Mouse (Mus musculus): ENCODE measurements at regions not wholly inside any gene's neighbourhood (a gene's known extent, or its start where the extent isn't known, plus 50 kb on each side); places are given as distances from the start of the nearest gene placed in this dataset.
"Not testable (repeated sequence)": the region's sequence is repeated elsewhere in the genome, so short reads cannot be mapped to it uniquely, and the experiment has no call there.

DNA sequence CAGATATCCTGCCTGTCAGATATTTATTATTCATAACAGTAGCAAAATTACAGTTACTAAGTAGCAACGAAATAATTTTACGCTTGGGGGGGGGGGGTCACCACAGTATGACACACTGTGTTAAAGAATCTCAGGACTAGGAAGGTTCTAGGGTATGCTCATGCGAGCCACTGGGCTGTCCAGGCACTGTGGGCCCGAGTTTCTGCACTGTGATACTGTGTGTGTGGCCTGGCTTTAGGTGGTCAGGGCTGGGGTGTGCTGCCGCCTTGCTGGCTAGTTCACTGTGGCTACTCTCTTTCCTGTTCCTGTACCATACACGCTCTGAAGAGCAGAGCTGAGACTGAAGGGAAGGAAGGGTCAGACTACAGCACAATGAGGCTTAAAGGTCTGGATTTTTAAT, 116.3 kb downstream of the Pmp22 start:
- no peak overlapping the region for H3K4me2 ChIP-seq (replicated peaks; ENCODE audit: low read depth, low read length, severe bottlenecking)
- no peak for ATAC-seq (ENCODE audit: low FRiP score, low read depth)

DNA sequence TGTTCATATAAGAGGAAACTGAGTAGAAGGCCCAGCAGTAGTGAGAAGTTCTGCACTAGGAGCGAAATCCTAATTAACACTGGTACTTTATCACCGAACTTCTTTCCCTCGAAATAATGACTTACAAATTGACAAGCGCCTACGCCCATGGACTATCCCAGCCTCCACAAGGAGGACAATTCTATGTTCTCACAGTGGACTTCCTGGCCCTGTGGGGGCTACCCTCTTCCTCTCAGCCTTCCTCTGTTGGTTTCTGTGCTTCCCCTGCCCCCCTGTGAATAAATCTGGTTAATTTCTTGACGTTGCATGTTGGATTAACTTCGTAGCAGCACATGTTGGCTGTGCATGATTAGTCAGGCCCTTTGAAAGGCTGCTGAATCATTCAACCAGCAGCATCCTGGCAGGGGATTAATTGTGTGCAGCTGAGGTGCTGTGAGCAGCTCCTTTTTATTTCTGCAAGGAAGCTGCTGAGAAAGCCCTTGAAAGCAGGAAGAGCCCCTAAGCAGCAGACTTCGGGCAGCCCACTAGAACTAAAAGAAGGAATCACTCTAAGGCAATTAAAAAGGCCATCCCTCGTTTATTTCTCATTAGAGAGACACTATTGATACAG, 117.4 kb downstream of the Pmp22 start:
- H3K36me3 ChIP-seq (ENCODE audit: control insufficient read depth, insufficient read depth, low read length) = no peaks in the 10 kb centered on the region
- H3K4me3 ChIP-seq (replicated peaks; ENCODE audit: low read length) = no peak overlapping the region
- H3K4me2 ChIP-seq (replicated peaks; ENCODE audit: low read depth, low read length, severe bottlenecking) = no peak overlapping the region
- no peak overlapping the region for H3K27ac ChIP-seq (replicated peaks; ENCODE audit: low read depth, low read length)
- WGBS = 38% methylated on average over 9 of the region's 9 CpGs
- 0 out of 2 replicates have a peak, but pooled peaks cover 2% of the 10 kb centered on the region for H3K4me1 ChIP-seq (ENCODE audit: control insufficient read depth, insufficient read depth, low read length)
- no peak for TF ChIP-seq POLR2A (IDR thresholded peaks at IDR 0.05; ENCODE audit: borderline replicate concordance, extremely low read depth, insufficient read depth, insufficient read length)
- H3K9me3 ChIP-seq (ENCODE audit: control insufficient read depth, low read length) = no peaks in the 10 kb centered on the region
- no peak for ATAC-seq (ENCODE audit: low FRiP score, low read depth)
- H3K27me3 ChIP-seq (ENCODE audit: control insufficient read depth, insufficient read depth, low read length) = no peaks in the 10 kb centered on the region
- DNase-seq (ENCODE audit: low spot score) = peak; percentile 16
- H3K9ac ChIP-seq (ENCODE audit: low read depth, low read length, severe bottlenecking) = no peak overlapping the region

More for the DNA sequence above, 116.3 kb downstream of the Pmp22 start:
- H3K9ac ChIP-seq (ENCODE audit: low read depth, low read length, severe bottlenecking) = no peak overlapping the region
- 69% methylated on average over 6 of the region's 6 CpGs for WGBS
- no peak overlapping the region for H3K27ac ChIP-seq (replicated peaks; ENCODE audit: low read depth, low read length)
- no peaks in the 10 kb centered on the region for H3K9me3 ChIP-seq (ENCODE audit: control insufficient read depth, low read length)
- no peaks in the 10 kb centered on the region for H3K36me3 ChIP-seq (ENCODE audit: control insufficient read depth, insufficient read depth, low read length)
- H3K4me1 ChIP-seq (ENCODE audit: control insufficient read depth, insufficient read depth, low read length) = 0 out of 2 replicates have a peak, but pooled peaks cover 2% of the 10 kb centered on the region
- no peaks in the 10 kb centered on the region for H3K27me3 ChIP-seq (ENCODE audit: control insufficient read depth, insufficient read depth, low read length)
- H3K4me3 ChIP-seq (replicated peaks; ENCODE audit: low read length) = no peak overlapping the region
- no peak for TF ChIP-seq POLR2A (IDR thresholded peaks at IDR 0.05; ENCODE audit: borderline replicate concordance, extremely low read depth, insufficient read depth, insufficient read length)
- no peak for DNase-seq (ENCODE audit: low spot score)

DNA sequence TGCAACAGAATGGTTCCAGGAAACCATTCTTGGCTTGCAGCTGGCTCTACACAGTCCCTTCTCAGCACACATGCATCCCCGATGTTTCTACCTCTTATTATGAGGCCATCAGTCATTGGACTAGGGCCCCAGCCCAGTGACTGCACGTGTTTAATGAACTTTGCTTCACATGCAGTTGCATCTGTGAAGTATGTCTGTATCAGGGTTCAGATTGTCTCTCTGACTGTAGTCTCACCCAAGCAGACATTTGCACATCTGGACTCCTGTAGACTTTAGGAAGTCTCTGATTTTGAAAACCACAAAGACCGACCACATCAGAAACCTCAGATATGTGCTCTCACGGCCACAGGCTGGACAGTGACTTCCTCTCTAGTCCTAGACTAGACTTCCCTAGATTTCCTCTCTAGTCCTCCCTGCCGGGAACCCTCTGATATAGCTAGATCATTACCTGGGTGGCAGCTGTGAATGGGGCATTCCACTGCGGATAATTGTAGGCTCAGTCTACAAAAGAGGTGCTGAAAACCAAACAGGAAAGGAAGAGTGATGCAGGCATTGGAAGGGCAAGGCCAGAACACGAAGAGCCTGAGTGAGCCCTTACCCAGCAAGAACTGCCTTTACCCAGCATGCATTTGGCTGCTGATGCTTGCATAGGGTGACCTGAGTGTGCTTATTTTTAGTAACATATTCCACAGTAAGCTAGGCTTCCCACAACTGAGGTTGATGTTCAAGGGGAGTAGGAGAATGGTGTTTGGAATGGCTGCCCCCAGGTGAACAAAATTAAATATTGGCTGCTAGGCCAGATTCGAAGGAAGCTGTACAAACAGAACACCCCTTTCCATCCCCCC, 123.5 kb downstream of the Pmp22 start:
- DNase-seq (ENCODE audit: low spot score) = no peak
- no peaks in the 10 kb centered on the region for H3K36me3 ChIP-seq (ENCODE audit: control insufficient read depth, insufficient read depth, low read length)
- WGBS = 32% methylated on average over 8 of the region's 8 CpGs
- H3K4me2 ChIP-seq (replicated peaks; ENCODE audit: low read depth, low read length, severe bottlenecking) = no peak overlapping the region
- no peak overlapping the region for H3K27ac ChIP-seq (replicated peaks; ENCODE audit: low read depth, low read length)
- no peak overlapping the region for H3K4me3 ChIP-seq (replicated peaks; ENCODE audit: low read length)
- ATAC-seq (ENCODE audit: low FRiP score, low read depth) = no peak
- H3K4me1 ChIP-seq (ENCODE audit: control insufficient read depth, insufficient read depth, low read length) = peaks cover 19% of the 10 kb centered on the region
- H3K27me3 ChIP-seq (ENCODE audit: control insufficient read depth, insufficient read depth, low read length) = no peaks in the 10 kb centered on the region
- H3K9me3 ChIP-seq (ENCODE audit: control insufficient read depth, low read length) = no peaks in the 10 kb centered on the region
- no peak overlapping the region for H3K9ac ChIP-seq (ENCODE audit: low read depth, low read length, severe bottlenecking)
- TF ChIP-seq POLR2A (IDR thresholded peaks at IDR 0.05; ENCODE audit: borderline replicate concordance, extremely low read depth, insufficient read depth, insufficient read length) = no peak

DNA sequence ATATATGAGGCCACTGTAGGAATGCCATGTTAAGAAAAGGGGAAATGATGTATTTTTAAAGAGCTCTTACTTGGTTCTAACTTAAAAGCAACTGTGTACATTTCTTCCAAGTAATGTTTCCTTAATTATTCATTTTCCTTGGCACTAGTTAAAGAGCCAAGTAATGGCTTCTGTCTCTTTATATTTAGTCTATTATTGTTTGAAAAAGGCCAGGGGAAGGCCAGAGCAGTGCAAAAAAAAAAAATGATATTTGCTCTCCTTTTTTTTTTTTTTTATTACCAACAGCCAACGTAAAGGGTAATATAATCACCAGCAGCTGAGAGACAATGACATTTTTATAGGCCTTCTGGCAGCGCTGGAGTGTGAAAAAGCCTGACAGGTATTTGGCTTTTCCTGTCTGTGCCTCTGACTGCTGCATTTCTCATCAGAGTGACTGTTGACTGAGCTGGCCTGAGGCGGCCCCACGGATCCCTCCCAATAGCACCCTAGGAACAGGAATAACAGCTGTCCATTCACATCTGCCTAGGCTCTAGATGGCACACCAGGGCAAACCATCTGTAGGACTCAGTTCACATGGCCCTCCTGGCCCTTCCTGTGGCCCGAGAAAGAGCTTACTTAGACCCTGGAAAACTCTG, 124.3 kb downstream of the Pmp22 start:
- H3K27me3 ChIP-seq (ENCODE audit: control insufficient read depth, insufficient read depth, low read length) = no peaks in the 10 kb centered on the region
- H3K4me3 ChIP-seq (replicated peaks; ENCODE audit: low read length) = no peak overlapping the region
- H3K27ac ChIP-seq (replicated peaks; ENCODE audit: low read depth, low read length) = no peak overlapping the region
- H3K9ac ChIP-seq (ENCODE audit: low read depth, low read length, severe bottlenecking) = no peak overlapping the region
- 5% methylated on average over 5 of the region's 5 CpGs for WGBS
- TF ChIP-seq POLR2A (IDR thresholded peaks at IDR 0.05; ENCODE audit: borderline replicate concordance, extremely low read depth, insufficient read depth, insufficient read length) = no peak
- DNase-seq (ENCODE audit: low spot score) (peak; percentile 81), ATAC-seq (ENCODE audit: low FRiP score, low read depth) (peak; percentile 83)
- no peaks in the 10 kb centered on the region for H3K9me3 ChIP-seq (ENCODE audit: control insufficient read depth, low read length)
- no peak overlapping the region for H3K4me2 ChIP-seq (replicated peaks; ENCODE audit: low read depth, low read length, severe bottlenecking)
- peaks cover 19% of the 10 kb centered on the region for H3K4me1 ChIP-seq (ENCODE audit: control insufficient read depth, insufficient read depth, low read length)
- H3K36me3 ChIP-seq (ENCODE audit: control insufficient read depth, insufficient read depth, low read length) = no peaks in the 10 kb centered on the region

DNA sequence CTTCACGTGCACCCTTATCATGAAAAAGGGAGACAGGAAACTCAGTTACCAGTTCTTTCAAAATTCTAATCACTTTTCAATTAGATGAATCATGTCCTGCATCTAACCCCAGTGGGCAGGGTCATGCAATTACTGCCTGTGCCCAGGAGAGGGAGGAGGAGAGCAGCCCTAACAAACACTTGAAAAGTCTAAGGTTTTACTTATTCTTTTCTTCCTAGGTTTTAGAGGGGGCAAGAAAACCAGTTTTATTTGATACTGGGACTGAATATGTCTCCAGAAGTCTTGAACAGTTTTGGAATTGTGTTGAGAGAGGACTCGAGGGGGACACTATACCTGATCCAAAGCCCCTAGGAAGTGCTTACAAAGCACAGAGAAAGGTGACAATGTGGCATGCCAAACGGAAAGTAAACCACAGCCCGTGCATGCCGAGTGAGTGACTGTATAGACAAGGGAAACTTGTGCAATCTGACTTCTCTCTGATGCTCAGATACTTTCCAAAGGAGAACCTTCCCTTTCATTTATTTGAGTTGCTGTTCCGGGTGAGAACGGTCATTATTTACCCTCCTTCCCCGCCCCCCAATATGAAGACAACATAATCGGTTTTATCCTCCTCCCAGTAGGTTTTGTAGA, 135.8 kb downstream of the Pmp22 start:
- Histone ChIP-seq H3K4me2 (replicated peaks; ENCODE audit: low read depth, low read length, severe bottlenecking) (no peak overlapping the region), H3K36me3 (ENCODE audit: control insufficient read depth, insufficient read depth, low read length) (no peaks in the 10 kb centered on the region), H3K4me1 (ENCODE audit: control insufficient read depth, insufficient read depth, low read length) (no peaks in the 10 kb centered on the region), H3K27ac (replicated peaks; ENCODE audit: low read depth, low read length) (no peak overlapping the region), H3K4me3 (replicated peaks; ENCODE audit: low read length) (no peak overlapping the region), H3K27me3 (ENCODE audit: control insufficient read depth, insufficient read depth, low read length) (no peaks in the 10 kb centered on the region), H3K9ac (ENCODE audit: low read depth, low read length, severe bottlenecking) (no peak overlapping the region), H3K9me3 (ENCODE audit: control insufficient read depth, low read length) (no peaks in the 10 kb centered on the region)
- peak; percentile 7 for DNase-seq (ENCODE audit: low spot score)
- WGBS = 40% methylated on average over 9 of the region's 9 CpGs
- no peak for TF ChIP-seq POLR2A (IDR thresholded peaks at IDR 0.05; ENCODE audit: borderline replicate concordance, extremely low read depth, insufficient read depth, insufficient read length)
- ATAC-seq (ENCODE audit: low FRiP score, low read depth) = no peak

DNA sequence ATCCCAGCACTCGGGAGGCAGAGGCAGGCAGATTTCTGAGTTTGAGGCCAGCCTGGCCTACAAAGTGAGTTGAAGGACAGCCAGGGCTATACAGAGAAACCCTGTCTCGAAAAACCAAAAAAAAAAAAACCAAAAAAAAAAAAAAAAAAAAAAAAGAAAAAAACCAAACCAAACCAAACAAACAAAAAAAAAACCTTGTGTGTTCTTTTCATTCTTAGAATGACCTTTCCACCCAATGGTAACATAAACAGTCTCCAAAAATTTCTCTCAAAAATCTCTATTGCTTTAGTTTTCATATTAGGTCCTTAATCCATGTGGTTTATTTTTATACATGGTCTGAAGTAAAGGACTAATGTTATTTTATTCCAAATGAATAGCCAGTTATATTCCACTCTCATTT, 137.5 kb downstream of the Pmp22 start:
- not testable (repeated sequence) for H3K27me3 ChIP-seq (ENCODE audit: control insufficient read depth, insufficient read depth, low read length); H3K9ac ChIP-seq (ENCODE audit: low read depth, low read length, severe bottlenecking); H3K4me2 ChIP-seq (replicated peaks; ENCODE audit: low read depth, low read length, severe bottlenecking); DNase-seq (ENCODE audit: low spot score); H3K36me3 ChIP-seq (ENCODE audit: control insufficient read depth, insufficient read depth, low read length); ATAC-seq (ENCODE audit: low FRiP score, low read depth); H3K27ac ChIP-seq (replicated peaks; ENCODE audit: low read depth, low read length); H3K4me3 ChIP-seq (replicated peaks; ENCODE audit: low read length); H3K9me3 ChIP-seq (ENCODE audit: control insufficient read depth, low read length); H3K4me1 ChIP-seq (ENCODE audit: control insufficient read depth, insufficient read depth, low read length)
- WGBS = 82% methylated on average over 2 of the region's 2 CpGs

All from limb, embryonic 14.5 days (tissue).